Mouse (Mus musculus): ENCODE measurements at regions not wholly inside any gene's neighbourhood (a gene's known extent, or its start where the extent isn't known, plus 50 kb on each side); places are given as distances from the start of the nearest gene placed in this dataset.

- no peak for TF ChIP-seq POLR2A (IDR thresholded peaks at IDR 0.05; ENCODE audit: insufficient read depth, low read depth, low read length)
- no peak for TF ChIP-seq CTCF (IDR thresholded peaks at IDR 0.05; ENCODE audit: insufficient read depth, low read depth, low read length)
Measured at GRCm38 (mm10) chr4:107747454-107747853, 54.6 kb upstream of the Lrp8 start.
